Mouse (Mus musculus): Measurements from ENCODE around the gene Psmc3ip. TPM values are rescaled to one million over a fixed set of nuclear protein-coding genes. Genes with fewer than 3 reads are reported as not detected.

The Psmc3ip gene
- polyA plus RNA-seq, 1 experiment, result 30.8 TPM

DNA sequence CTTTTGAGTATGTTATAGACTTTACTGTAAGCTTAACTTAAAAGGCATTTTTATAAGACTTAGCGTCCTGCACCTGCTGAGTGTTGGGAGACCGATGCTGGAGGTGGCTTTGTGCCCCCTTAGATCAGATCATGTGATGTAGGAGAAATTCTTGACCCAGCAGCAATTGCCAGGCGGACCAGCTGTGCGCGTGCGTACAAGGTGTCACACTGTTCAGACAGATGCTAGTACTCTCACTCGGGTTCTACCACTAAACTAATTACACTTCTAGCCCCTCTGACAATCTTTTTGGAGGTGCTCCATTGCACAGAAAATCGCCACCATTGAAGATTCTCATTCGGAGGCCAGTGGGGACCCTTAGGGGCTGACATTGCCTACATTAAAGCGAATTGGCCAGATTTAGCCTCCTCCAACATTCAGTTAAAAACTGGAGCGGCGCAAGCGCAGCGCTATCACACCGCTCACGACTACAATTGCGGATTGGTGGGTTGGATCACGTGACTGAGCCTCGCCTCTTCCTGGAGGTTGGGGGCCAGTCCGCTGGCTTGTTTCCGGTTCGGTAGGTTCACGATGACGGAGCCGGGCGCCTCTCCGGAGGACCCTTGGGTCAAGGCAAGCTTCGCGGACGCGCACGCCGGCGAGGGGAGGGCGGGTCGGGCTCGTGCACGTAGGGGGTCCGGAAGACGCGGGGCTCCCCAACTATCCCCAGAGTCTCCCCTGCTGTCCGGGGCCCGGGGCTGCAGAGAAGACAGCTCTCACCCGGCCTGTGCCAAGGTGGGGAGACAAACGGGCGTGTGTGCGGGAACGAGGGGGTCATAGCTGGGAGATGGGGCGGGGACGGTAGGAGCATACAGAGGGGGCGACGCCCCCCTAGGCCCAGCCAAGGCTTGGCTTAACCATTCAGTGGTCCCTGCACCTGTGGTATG is 8.2 kb downstream of the Psmc3ip start, which contains the start of gene Mlx:
Gene Mlx (plus strand): TSS at position 522 of the 926 bp plus-strand sequence.
- TF ChIP-seq GATA1 (IDR thresholded peaks at IDR 0.05; ENCODE audit: low read length), result no peak

DNA sequence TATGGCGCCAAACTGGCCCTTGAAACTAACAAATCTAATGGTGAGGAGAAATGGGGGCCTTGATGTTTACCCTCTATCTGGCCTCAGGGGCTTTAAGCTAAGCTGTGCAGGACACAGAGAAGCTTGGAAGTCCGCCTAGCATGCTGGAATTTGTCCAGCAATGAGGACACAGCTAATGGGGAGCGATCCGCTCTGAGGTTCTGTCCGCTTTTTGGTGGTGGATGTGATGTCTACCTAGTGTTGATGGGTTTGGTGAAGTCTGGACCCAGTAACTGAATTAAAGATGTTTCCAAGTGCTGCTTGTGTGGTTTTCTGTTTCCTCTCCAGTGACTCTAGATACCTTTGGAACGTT is 8.9 kb downstream of the Psmc3ip start:
- no peak for TF ChIP-seq GATA1 (IDR thresholded peaks at IDR 0.05; ENCODE audit: low read length)

DNA sequence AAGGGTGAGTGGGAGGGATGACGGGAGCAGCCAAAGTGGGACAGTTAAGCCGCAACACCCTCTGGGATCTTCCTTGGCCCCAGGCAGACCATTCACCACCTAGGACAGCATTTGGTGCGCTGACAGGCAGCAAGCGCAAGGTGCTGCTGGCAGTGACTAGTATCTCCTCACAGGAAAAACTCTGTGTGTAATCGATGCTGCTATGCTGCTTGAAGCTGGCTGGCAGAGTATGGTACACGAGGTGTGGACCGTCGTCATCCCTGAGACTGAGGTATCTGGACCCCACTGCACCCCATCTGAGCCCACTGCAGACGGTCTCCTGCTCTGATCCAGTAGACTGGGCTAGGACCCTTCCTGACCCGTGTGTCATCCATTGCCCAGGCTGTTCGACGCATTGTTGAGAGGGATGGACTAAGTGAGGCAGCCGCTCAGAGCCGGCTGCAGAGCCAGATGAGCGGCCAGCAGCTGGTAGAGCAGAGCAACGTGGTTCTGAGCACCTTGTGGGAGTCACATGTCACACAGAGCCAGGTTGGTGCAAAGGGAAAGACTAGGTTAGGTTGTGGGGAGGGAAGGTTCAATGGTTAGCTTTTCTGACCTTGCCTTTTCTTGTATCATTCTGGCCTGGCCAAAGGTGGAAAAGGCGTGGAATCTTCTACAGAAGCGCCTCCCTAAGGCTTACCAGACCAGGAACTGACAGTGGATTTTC is 9.5 kb downstream of the Psmc3ip start:
- TF ChIP-seq GATA1 (IDR thresholded peaks at IDR 0.05; ENCODE audit: low read length), result no peak

DNA sequence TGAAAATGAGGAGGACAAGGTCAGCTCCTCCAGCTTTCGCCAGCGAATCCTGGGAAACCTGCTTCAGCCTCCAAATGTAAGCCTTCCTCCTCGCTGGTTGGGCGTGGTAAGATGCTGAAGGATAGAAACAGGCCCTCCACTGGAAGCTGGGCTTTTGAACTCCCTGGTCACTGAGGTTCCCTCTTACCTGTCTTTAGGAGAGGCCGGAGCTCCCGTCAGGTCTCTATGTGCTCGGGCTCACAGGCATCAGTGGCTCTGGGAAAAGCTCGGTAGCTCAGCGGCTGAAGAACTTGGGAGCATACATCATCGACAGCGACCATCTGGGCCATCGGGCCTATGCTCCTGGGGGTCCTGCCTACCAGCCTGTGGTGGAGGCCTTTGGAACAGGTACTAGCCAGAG is 10.4 kb downstream of the Psmc3ip start:
- TF ChIP-seq GATA1 (IDR thresholded peaks at IDR 0.05; ENCODE audit: low read length), result no peak

DNA sequence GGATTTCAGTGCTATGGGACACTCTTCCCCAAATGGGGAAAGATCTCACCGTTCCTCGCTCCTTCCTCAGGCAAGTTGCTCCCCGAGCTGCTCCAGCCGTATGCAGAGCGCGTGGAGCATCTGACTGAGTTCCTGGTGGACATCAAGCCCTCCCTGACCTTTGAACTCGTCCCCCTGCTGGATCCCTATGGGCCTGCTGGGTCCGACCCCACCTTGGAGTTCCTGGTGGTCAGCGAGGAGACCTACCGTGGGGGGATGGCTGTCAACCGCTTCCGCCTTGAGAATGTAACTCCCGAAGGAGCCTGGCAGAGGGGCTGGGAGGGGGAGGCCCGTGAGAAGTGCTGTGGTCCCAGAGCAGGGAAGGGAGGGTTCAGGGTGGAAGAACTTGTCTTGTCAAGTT is 11.0 kb downstream of the Psmc3ip start:
- TF ChIP-seq GATA1 (IDR thresholded peaks at IDR 0.05; ENCODE audit: low read length), result no peak

DNA sequence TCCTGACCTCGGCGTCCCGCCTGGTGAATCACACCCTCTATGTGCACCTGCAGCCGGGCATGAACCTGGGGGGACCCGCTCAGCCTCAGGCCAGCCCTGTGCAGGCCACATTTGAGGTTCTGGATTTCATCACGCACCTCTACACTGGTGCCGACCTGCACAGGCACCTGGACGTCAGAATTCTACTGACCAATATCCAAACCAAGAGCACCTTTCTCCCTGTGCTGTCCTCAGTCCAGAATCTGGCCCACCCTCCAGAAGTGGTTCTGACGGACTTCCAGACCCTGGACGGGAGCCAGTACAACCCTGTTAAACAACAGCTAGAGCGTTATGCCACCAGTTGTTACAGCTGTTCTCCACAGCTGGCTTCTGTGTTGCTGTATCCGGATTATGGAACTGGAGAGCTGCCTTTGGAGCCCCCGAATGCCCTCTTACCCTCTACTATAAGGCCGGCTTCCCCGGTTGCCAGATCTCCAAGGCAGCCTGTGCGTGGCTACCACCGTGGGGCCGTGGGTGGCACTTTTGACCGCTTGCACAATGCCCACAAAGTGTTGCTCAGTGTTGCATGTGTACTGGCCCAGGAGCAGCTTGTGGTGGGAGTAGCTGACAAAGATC is 12.0 kb downstream of the Psmc3ip start:
- TF ChIP-seq GATA1 (IDR thresholded peaks at IDR 0.05; ENCODE audit: low read length), result no peak

DNA sequence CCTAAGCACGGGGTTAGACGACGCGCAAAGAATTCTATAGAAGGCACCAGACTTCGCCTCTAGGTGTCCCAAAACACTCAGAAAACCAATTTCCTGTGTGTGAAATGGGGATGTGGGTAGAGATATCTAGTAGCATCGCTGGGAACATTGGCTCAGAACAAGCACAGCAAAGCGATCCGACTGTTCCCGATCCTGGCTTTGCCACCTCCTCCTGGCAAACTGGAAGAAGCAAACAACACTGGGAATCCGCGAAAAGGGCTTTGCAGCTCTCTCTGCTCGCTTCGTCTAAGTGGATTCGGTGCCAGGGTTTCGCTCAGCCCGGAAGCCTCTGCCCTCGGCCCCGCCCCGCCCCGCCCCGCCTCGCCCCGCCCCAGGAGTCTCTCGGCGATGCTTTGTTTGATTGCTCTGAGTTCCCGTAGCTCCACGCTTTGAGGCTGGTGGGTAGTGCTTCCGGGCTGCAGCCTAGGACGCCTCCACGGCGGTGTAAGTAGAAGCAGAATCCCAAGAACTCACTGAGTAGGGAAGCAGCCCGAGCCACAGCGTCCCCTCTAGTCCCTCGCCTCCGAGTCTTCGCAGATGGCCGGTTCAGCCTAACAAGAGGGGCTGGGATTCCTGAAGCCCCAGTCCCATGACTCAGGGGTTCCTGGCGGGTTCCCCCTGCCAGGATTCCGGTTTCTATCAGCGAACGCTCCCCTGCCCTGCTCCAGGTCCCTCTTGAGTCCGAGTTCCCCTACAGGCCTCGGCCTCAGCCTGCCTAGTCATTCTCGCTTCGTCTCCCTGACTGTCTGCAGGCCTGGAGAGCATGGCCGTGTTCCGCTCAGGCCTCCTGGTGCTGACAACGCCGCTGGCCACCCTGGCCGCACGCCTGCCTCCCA is 12.8 kb downstream of the Psmc3ip start, which contains the start of gene Coasy:
Gene Coasy (plus strand): TSS at position 358 of the 875 bp plus-strand sequence.
- TF ChIP-seq GATA1 (IDR thresholded peaks at IDR 0.05; ENCODE audit: low read length), result no peak

DNA sequence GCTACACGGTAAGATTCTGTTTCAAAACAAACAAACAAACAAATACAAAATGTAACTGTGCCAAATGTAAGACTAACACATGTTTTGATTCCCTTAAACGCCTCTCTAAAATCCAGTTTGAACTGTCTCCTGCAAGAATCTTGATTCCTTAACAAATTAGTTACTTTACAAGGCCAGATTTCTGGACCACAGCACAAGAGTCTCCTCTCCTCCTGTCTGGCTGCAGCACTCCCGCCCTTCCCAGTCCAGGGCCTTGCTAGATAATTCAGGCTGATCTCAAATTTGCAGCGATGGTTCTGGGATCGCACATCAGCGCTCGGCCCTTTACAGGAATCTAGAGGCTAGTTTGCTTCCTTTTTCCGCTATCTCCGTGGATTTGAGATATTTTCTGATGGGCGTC is 13.6 kb downstream of the Psmc3ip start:
- no peak for TF ChIP-seq GATA1 (IDR thresholded peaks at IDR 0.05; ENCODE audit: low read length)

DNA sequence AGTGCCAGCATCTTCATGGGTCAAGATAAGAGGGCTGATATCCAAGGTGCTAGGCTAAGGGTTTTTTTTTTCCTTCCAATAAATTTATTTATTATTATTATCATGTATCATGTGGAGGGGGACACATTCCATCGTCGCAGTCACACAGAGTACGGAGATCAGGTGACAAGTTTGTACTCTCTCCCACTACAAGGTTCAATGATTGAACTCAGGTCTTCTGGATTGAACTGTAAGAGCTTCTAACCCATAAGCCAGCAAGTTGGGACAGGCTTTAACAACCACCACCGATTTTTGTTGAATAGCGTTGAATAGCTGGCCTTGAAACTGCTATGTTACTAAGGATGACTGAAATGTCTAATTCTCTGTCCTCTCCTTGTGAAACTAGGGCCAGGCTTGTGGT is 14.8 kb downstream of the Psmc3ip start:
- TF ChIP-seq GATA1 (IDR thresholded peaks at IDR 0.05; ENCODE audit: low read length), result no peak

DNA sequence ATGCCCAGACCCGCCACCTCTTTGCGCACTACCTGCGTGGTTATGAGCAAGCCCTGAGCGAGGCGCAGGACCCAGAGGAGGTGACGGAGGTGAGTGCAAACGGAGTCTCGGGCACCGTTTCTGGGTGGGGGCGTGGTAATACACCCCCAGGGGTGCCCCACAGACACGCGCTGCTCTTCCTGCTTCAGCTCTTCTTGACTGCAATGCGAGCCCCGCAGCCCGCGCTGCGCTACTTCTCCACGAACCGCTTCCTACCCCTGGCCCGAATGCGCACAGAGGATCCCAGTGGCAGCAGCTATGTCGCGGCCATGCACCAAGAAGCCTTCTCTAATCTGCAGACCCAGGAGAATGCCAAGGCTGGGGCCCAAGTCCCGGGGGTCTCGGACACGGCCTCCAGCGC is 15.5 kb downstream of the Psmc3ip start:
- TF ChIP-seq GATA1 (IDR thresholded peaks at IDR 0.05; ENCODE audit: low read length), result no peak

DNA sequence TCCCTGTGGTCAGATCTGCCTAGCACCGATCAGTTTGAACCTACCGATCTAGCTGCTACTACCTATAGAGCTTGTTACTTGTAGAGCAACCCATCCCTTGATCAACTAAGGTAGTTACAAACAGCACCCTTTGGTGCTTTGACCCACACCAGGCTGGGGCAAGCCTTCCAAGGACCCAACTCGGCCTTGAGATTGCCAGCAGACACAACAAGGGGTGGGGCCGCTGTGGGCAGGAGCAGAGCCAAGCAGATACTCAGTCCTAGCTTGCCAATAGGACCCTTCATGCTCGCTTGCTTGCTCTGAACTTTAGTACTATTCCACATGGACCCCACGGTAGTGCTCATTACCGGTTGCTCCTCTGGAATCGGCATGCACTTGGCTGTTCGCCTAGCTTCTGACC is 17.1 kb downstream of the Psmc3ip start, which contains the start of gene Hsd17b1:
Gene Hsd17b1 (plus strand): TSS at position 291 of the 400 bp plus-strand sequence.
- TF ChIP-seq GATA1 (IDR thresholded peaks at IDR 0.05; ENCODE audit: low read length), result no peak

DNA sequence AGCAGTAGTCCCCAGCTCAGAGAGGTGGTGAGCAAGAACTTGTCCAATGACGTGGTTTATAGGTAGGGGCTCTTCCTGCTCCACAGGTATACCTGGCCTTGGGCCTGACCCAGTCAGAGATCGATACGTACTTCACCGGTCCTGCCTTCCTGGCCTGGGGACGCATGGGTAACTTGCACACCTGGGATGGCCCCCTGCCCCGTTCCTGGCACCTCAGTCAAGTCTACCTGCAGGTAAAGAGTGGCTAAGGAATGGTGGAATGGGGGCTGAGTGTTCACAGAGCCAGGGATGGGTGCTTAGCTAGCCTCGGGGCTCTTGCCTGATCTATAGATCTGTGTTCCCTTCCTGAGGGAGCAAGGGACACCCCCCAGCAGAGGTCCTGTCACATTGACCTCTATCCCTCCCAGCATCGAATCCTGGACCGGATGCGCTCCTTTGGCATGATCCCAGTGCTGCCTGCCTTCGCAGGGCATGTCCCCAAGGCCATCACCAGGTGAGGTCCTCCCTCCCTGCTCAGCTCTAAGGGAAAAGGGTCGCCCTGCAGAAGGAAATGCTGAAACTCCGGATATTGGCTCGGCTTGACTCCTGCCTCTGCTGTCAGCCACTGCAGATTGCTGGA is 23.3 kb downstream of the Psmc3ip start:
- TF ChIP-seq GATA1 (IDR thresholded peaks at IDR 0.05; ENCODE audit: low read length), result no peak

DNA sequence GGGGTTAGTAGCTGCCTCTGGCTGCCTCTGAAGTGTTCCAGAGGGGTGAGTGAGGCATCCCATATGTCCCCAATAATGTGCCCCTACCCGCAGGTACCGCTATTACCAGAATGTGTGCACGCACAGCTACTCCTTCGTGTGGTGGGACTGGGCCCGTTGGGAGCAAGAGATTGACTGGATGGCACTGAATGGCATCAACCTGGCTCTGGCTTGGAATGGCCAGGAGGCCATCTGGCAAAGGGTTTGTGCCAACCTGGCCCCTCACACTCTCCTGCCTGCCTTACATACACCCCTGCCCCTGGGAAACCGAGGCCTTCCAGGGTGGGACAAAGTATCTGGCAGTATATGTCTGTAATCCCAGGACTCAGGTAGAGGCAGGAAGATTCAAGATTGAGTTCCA is 24.2 kb downstream of the Psmc3ip start:
- TF ChIP-seq GATA1 (IDR thresholded peaks at IDR 0.05; ENCODE audit: low read length), result no peak

DNA sequence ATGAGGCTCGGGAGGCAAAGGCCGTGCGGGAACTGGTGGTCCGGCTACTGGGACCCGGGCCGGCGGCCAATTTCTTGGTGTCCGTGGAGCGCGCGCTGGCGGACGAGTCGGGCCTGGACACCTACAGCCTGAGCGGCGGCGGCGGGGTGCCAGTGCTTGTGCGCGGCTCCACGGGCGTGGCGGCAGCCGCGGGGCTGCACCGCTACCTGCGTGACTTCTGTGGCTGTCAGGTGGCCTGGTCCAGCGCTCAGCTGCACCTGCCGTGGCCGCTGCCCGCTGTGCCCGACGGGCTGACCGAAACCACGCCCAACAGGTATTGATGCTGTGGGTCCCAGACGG is 25.1 kb downstream of the Psmc3ip start:
- no peak for TF ChIP-seq GATA1 (IDR thresholded peaks at IDR 0.05; ENCODE audit: low read length)
